Mouse (Mus musculus): ENCODE data around the gene Mdh2. TPM values are rescaled to one million over a fixed set of nuclear protein-coding genes. Genes with fewer than 3 reads are reported as not detected.

Gene Mdh2
- 873 and 892 TPM in 2 replicates for polyA plus RNA-seq (2015; fragmentation: Nextera tagmentation; extraction: Ambion mirVana)

GRCm38 (mm10) chr5:135778471-135779445, at the start of gene Mdh2:
Mdh2 (plus strand) TSS chr5:135778480.
- peak within 1 kb of the TSS; percentile 93 for H3K4me3 ChIP-seq (ENCODE audit: low read length)
- H3K9me3 ChIP-seq (ENCODE audit: control insufficient read depth, low read length) = no peaks in the 10 kb centered on the region
- peaks cover 15% of the 10 kb centered on the region for H3K36me3 ChIP-seq (ENCODE audit: control insufficient read depth, insufficient read depth, low read length)
- peak within 1 kb of the TSS; percentile 98 for H3K9ac ChIP-seq (ENCODE audit: low read depth, low read length)
- H3K4me2 ChIP-seq (ENCODE audit: low read depth, low read length) = peak within 1 kb of the TSS; percentile 83
- ATAC-seq = peak; percentile 97
- H3K27me3 ChIP-seq (replicated peaks; ENCODE audit: control insufficient read depth, insufficient read depth, low read length) = no peaks in the 10 kb centered on the region
- H3K4me1 ChIP-seq (ENCODE audit: control insufficient read depth, insufficient read depth, low read length) = peaks cover 25% of the 10 kb centered on the region
- under 1% methylated on average over 70 of the region's 70 CpGs for WGBS
- H3K27ac ChIP-seq (ENCODE audit: low read length) = peak within 1 kb of the TSS; percentile 97

GRCm38 (mm10) chr5:135729351-135729750, 48.9 kb upstream of the Mdh2 start:
- 93% methylated on average over 13 of the region's 13 CpGs for WGBS
- no peak for ATAC-seq
- no peaks in the 10 kb centered on the region for H3K9me3 ChIP-seq (ENCODE audit: control insufficient read depth, low read length)
- H3K4me2 ChIP-seq (ENCODE audit: low read depth, low read length) = no peak overlapping the region
- no peak overlapping the region for H3K4me3 ChIP-seq (ENCODE audit: low read length)
- no peaks in the 10 kb centered on the region for H3K27me3 ChIP-seq (replicated peaks; ENCODE audit: control insufficient read depth, insufficient read depth, low read length)
- H3K27ac ChIP-seq (ENCODE audit: low read length) = no peak overlapping the region
- H3K9ac ChIP-seq (ENCODE audit: low read depth, low read length) = no peak overlapping the region
- peaks cover 29% of the 10 kb centered on the region for H3K4me1 ChIP-seq (ENCODE audit: control insufficient read depth, insufficient read depth, low read length)
- H3K36me3 ChIP-seq (ENCODE audit: control insufficient read depth, insufficient read depth, low read length) = peaks cover 34% of the 10 kb centered on the region

- peaks cover 20% of the 10 kb centered on the region for H3K4me1 ChIP-seq (ENCODE audit: control insufficient read depth, insufficient read depth, low read length)
- 92% methylated on average over 10 of the region's 10 CpGs for WGBS
- H3K36me3 ChIP-seq (ENCODE audit: control insufficient read depth, insufficient read depth, low read length) = peaks cover 42% of the 10 kb centered on the region
- no peak overlapping the region for H3K4me2 ChIP-seq (ENCODE audit: low read depth, low read length)
- H3K4me3 ChIP-seq (ENCODE audit: low read length) = no peak overlapping the region
- H3K27ac ChIP-seq (ENCODE audit: low read length) = no peak overlapping the region
- no peak for ATAC-seq
- no peaks in the 10 kb centered on the region for H3K9me3 ChIP-seq (ENCODE audit: control insufficient read depth, low read length)
- no peak overlapping the region for H3K9ac ChIP-seq (ENCODE audit: low read depth, low read length)
- H3K27me3 ChIP-seq (replicated peaks; ENCODE audit: control insufficient read depth, insufficient read depth, low read length) = no peaks in the 10 kb centered on the region
These were observed 48.0 kb upstream of the Mdh2 start for GRCm38 (mm10) chr5:135730278-135730677.

GRCm38 (mm10) chr5:135730916-135731315, 47.4 kb upstream of the Mdh2 start:
- 96% methylated on average over 10 of the region's 10 CpGs for whole genome bisulfite sequencing
- H3K27me3 ChIP-seq (replicated peaks; ENCODE audit: control insufficient read depth, insufficient read depth, low read length) = no peaks in the 10 kb centered on the region
- ATAC-seq = no peak
- peaks cover 16% of the 10 kb centered on the region for H3K4me1 ChIP-seq (ENCODE audit: control insufficient read depth, insufficient read depth, low read length)
- peaks cover 42% of the 10 kb centered on the region for H3K36me3 ChIP-seq (ENCODE audit: control insufficient read depth, insufficient read depth, low read length)
- H3K27ac ChIP-seq (ENCODE audit: low read length) = no peak overlapping the region
- H3K9me3 ChIP-seq (ENCODE audit: control insufficient read depth, low read length) = no peaks in the 10 kb centered on the region
- H3K4me3 ChIP-seq (ENCODE audit: low read length) = no peak overlapping the region
- no peak overlapping the region for H3K4me2 ChIP-seq (ENCODE audit: low read depth, low read length)
- H3K9ac ChIP-seq (ENCODE audit: low read depth, low read length) = no peak overlapping the region

GRCm38 (mm10) chr5:135731322-135731721, 47.0 kb upstream of the Mdh2 start:
- no peaks in the 10 kb centered on the region for H3K9me3 ChIP-seq (ENCODE audit: control insufficient read depth, low read length)
- no peak overlapping the region for H3K27ac ChIP-seq (ENCODE audit: low read length)
- H3K36me3 ChIP-seq (ENCODE audit: control insufficient read depth, insufficient read depth, low read length) = peaks cover 44% of the 10 kb centered on the region
- H3K4me2 ChIP-seq (ENCODE audit: low read depth, low read length) = no peak overlapping the region
- H3K9ac ChIP-seq (ENCODE audit: low read depth, low read length) = no peak overlapping the region
- H3K4me3 ChIP-seq (ENCODE audit: low read length) = no peak overlapping the region
- H3K4me1 ChIP-seq (ENCODE audit: control insufficient read depth, insufficient read depth, low read length) = peaks cover 12% of the 10 kb centered on the region
- H3K27me3 ChIP-seq (replicated peaks; ENCODE audit: control insufficient read depth, insufficient read depth, low read length) = no peaks in the 10 kb centered on the region
- WGBS = 93% methylated on average over 16 of the region's 16 CpGs
- no peak for ATAC-seq

- no peak for ATAC-seq
- no peak overlapping the region for H3K4me3 ChIP-seq (ENCODE audit: low read length)
- H3K27me3 ChIP-seq (replicated peaks; ENCODE audit: control insufficient read depth, insufficient read depth, low read length) = no peaks in the 10 kb centered on the region
- peaks cover 50% of the 10 kb centered on the region for H3K36me3 ChIP-seq (ENCODE audit: control insufficient read depth, insufficient read depth, low read length)
- no peaks in the 10 kb centered on the region for H3K9me3 ChIP-seq (ENCODE audit: control insufficient read depth, low read length)
- H3K4me1 ChIP-seq (ENCODE audit: control insufficient read depth, insufficient read depth, low read length) = peaks cover 4% of the 10 kb centered on the region
- WGBS = 88% methylated on average over 4 of the region's 4 CpGs
- H3K27ac ChIP-seq (ENCODE audit: low read length) = no peak overlapping the region
- no peak overlapping the region for H3K9ac ChIP-seq (ENCODE audit: low read depth, low read length)
- no peak overlapping the region for H3K4me2 ChIP-seq (ENCODE audit: low read depth, low read length)
These were observed 45.2 kb upstream of the Mdh2 start for GRCm38 (mm10) chr5:135733071-135733470.

- 94% methylated on average over 42 of the region's 42 CpGs for WGBS
- Histone ChIP-seq H3K27me3 (replicated peaks; ENCODE audit: control insufficient read depth, insufficient read depth, low read length) (no peaks in the 10 kb centered on the region), H3K36me3 (ENCODE audit: control insufficient read depth, insufficient read depth, low read length) (peaks cover 50% of the 10 kb centered on the region), H3K9me3 (ENCODE audit: control insufficient read depth, low read length) (no peaks in the 10 kb centered on the region), H3K4me3 (ENCODE audit: low read length) (no peak overlapping the region), H3K4me1 (ENCODE audit: control insufficient read depth, insufficient read depth, low read length) (peaks cover 7% of the 10 kb centered on the region), H3K4me2 (ENCODE audit: low read depth, low read length) (no peak overlapping the region), H3K27ac (ENCODE audit: low read length) (no peak overlapping the region), H3K9ac (ENCODE audit: low read depth, low read length) (no peak overlapping the region)
- ATAC-seq = no peak
These were observed 44.1 kb upstream of the Mdh2 start for GRCm38 (mm10) chr5:135734057-135734680.

GRCm38 (mm10) chr5:135735741-135736140, 42.5 kb upstream of the Mdh2 start:
- Histone ChIP-seq H3K27me3 (replicated peaks; ENCODE audit: control insufficient read depth, insufficient read depth, low read length) (no peaks in the 10 kb centered on the region), H3K27ac (ENCODE audit: low read length) (no peak overlapping the region), H3K9me3 (ENCODE audit: control insufficient read depth, low read length) (no peaks in the 10 kb centered on the region), H3K36me3 (ENCODE audit: control insufficient read depth, insufficient read depth, low read length) (peaks cover 35% of the 10 kb centered on the region), H3K4me1 (ENCODE audit: control insufficient read depth, insufficient read depth, low read length) (peaks cover 7% of the 10 kb centered on the region), H3K9ac (ENCODE audit: low read depth, low read length) (no peak overlapping the region), H3K4me3 (ENCODE audit: low read length) (no peak overlapping the region), H3K4me2 (ENCODE audit: low read depth, low read length) (no peak overlapping the region)
- 85% methylated on average over 13 of the region's 13 CpGs for WGBS
- ATAC-seq = no peak

GRCm38 (mm10) chr5:135736544-135736943, 41.7 kb upstream of the Mdh2 start:
- no peak overlapping the region for H3K9ac ChIP-seq (ENCODE audit: low read depth, low read length)
- no peak for ATAC-seq
- H3K27me3 ChIP-seq (replicated peaks; ENCODE audit: control insufficient read depth, insufficient read depth, low read length) = no peaks in the 10 kb centered on the region
- 94% methylated on average over 16 of the region's 16 CpGs for WGBS
- H3K36me3 ChIP-seq (ENCODE audit: control insufficient read depth, insufficient read depth, low read length) = peaks cover 33% of the 10 kb centered on the region
- no peaks in the 10 kb centered on the region for H3K9me3 ChIP-seq (ENCODE audit: control insufficient read depth, low read length)
- no peak overlapping the region for H3K27ac ChIP-seq (ENCODE audit: low read length)
- H3K4me2 ChIP-seq (ENCODE audit: low read depth, low read length) = no peak overlapping the region
- H3K4me3 ChIP-seq (ENCODE audit: low read length) = no peak overlapping the region
- H3K4me1 ChIP-seq (ENCODE audit: control insufficient read depth, insufficient read depth, low read length) = peaks cover 7% of the 10 kb centered on the region

Measured in intestine, embryonic 16.5 days (tissue).